Mouse (Mus musculus) ES-Bruce4 (cell line): ENCODE results near the gene Prep.

Source experiments
- CTCF ChIP-seq: IDR thresholded peaks from one replicate; pipeline ENCODE4 v1.8.1; 2011; ENCODE audit warnings: low read depth, low read length
- EP300 ChIP-seq: IDR thresholded peaks from 2 replicates; pipeline ENCODE4 v1.6.1; 2011; ENCODE audit warnings: low read depth, low read length; ENCODE audit not compliant: insufficient read depth
- POLR2A ChIP-seq: IDR thresholded peaks from one replicate; pipeline ENCODE4 v1.8.1; 2011; ENCODE audit warnings: low read length; ENCODE audit not compliant: insufficient read depth

DNA sequence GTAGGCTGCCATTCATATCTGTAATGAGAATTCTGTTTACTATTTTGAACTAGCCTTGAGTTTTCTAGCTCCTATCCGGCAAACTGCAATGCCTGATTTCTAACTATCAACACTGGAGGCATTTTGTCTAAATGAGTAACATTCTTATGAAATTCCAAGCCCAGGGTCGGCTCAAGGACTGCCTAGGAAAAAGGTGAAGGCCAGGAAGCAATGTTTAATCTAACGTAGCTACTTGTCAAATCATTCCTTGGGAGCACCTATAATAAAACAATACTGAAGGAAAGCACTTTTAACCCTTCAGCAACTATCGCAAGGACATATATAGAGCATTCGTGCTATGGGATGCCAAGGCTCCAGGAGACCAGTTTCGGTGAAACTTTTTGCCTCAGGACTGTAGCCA lies 8.6 kb upstream of the Prep start:
- TF ChIP-seq CTCF (no peak), POLR2A (no peak), EP300 (no peak)
